Mouse (Mus musculus): ENCODE data around the gene Msrb3. TPM values are rescaled to one million over a fixed set of nuclear protein-coding genes. Genes with fewer than 3 reads are reported as not detected.

The Msrb3 gene
- not detected in 2 replicates for total RNA-seq (2012; rRNA removed)
- total RNA-seq (2014; rRNA removed), result not detected in 2 replicates
- not detected in 2 replicates for polyA plus RNA-seq (2012; ENCODE audit: insufficient read length, low read depth)

DNA sequence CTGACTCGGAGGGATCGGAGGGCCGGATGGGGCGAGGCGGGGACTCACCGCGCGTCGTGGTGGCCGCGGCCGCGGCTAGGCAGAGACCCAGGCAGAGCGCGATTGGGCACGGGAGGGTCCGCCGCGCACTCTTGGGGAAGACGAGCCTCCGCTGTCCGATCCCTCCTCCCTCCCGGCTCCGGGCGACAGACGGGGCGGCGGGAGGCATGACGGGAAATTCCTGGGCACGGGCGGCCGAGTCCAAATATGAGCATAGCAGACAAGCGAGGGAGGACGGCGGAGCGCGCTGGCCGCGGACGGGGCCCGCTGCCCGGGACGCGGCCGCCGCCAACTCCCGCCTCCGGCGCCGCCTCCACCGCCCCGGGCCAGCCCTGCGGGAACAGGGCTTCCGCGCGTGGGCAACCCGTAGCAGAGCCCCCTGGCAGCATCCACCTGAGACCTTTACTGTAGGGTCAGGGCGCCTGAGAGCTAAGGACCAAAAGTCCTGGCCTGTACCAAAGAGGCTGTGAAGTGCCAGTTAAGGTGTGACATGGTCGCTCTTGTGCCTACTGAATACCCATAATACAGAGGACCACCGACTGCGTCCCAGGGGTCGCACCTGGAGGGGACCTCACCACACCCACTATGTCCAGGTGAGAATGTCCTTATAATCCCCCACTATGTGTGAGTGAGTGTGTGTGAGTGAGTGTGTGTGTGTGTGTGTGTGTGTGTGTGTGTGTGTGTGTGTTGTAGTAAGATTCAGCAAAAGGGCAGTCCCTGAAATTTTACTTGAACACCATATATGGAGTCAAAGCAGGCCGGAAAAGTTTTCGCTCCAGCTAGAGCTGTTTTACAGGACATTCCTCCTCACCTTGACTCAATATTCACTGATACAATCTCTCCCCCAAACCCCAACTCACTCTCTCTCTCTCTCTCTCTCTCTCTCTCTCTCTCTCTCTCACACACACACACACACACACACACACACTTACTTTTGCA is at the start of gene Msrb3:
Msrb3 (minus strand) TSS at position 317 of the 978 bp plus-strand sequence.
- Histone ChIP-seq H3K36me3 (replicated peaks in 1 of 2; ENCODE audit: control insufficient read depth in 1 of 2, insufficient read depth in 1 of 2, low read length in 1 of 2) (no peaks in the 10 kb centered on the region), H3K4me2 (ENCODE audit: insufficient read depth, low read depth, poor library complexity, severe bottlenecking) (no peak within 1 kb of the TSS), H3K4me1 (ENCODE audit: control insufficient read depth in 1 of 2, insufficient read depth in 2 of 2) (no peaks in the 10 kb centered on the region), H3K27ac (ENCODE audit: insufficient read depth, low read depth) (no peak within 1 kb of the TSS), H3K27me3 (replicated peaks) (no peaks in the 10 kb centered on the region), H3K79me2 (replicated peaks; ENCODE audit: control insufficient read depth, extremely low read depth, insufficient read depth, poor library complexity, severe bottlenecking) (no peaks in the 10 kb centered on the region), H3K4me3 (replicated peaks in 1 of 3; ENCODE audit: low read depth in 2 of 3, low read length in 2 of 3, poor library complexity in 1 of 3) (no peak within 1 kb of the TSS), H3K9ac (ENCODE audit: insufficient read depth, low read depth) (no peak within 1 kb of the TSS), H3K9me3 (replicated peaks; ENCODE audit: low read length) (peaks cover 7% of the 10 kb centered on the region)
- DNase-seq (ENCODE audit: extremely low read depth), result no peak
- dilution Hi-C loops (cut with MboI; ENCODE audit: extremely low pct_ligation_motif_present, extremely low pct_unique_long_range_greater_than_20kb, low sequenced_read_pairs), result no loop called here
- TF ChIP-seq POLR2AphosphoS2 (IDR thresholded peaks at IDR 0.05; ENCODE audit: low read depth, low read length) (no peak), BHLHE40 (IDR thresholded peaks at IDR 0.05; ENCODE audit: low read depth, low read length) (no peak), RAD21 (IDR thresholded peaks at IDR 0.05; ENCODE audit: low read depth, low read length) (no peak), POLR2A (IDR thresholded peaks at IDR 0.05; ENCODE audit: low read depth, low read length) (no peak), TCF12 (IDR thresholded peaks at IDR 0.05; ENCODE audit: low read depth, low read length) (no peak), USF2 (conservative IDR thresholded peaks at IDR 0.05; ENCODE audit: low read depth, low read length) (no peak), MAFK (IDR thresholded peaks at IDR 0.05; ENCODE audit: insufficient replicate concordance, low read length) (no peak), MXI1 (IDR thresholded peaks at IDR 0.05; ENCODE audit: low read depth, low read length) (no peak)
- in situ Hi-C loops (cut with MboI; ENCODE audit: low pct_ligation_motif_present, low pct_unique_long_range_greater_than_20kb, low sequenced_read_pairs), result no loop called here

DNA sequence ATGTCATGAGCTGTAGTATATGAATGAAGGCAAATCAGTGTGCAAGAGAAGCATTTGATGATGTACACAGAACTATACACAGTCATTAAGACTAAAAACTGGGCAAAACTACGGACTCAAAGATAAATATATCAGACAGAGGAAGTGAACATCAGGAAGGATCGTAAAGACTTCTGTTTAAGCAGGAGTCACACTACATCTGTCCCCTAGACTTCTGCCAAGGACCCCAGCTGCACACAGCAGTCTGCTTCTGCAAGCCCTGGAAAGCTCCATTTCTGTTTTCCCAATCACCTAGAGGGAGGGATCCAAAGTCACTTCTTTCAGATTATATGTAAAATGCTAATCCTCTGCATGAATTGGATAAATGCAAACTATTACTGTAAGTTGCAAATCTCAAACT is 49.6 kb upstream of the Msrb3 start:
- in situ Hi-C loops (cut with MboI; ENCODE audit: low pct_ligation_motif_present, low pct_unique_long_range_greater_than_20kb, low sequenced_read_pairs), result no loop called here
- dilution Hi-C loops (cut with MboI; ENCODE audit: extremely low pct_ligation_motif_present, extremely low pct_unique_long_range_greater_than_20kb, low sequenced_read_pairs), result no loop called here
- no peak overlapping the region for H3K9ac ChIP-seq (ENCODE audit: insufficient read depth, low read depth)
- H3K79me2 ChIP-seq (replicated peaks; ENCODE audit: control insufficient read depth, extremely low read depth, insufficient read depth, poor library complexity, severe bottlenecking), result peaks cover 8% of the 10 kb centered on the region
- H3K27me3 ChIP-seq (replicated peaks), result no peaks in the 10 kb centered on the region
- no peak overlapping the region for H3K27ac ChIP-seq (ENCODE audit: insufficient read depth, low read depth)
- H3K36me3 ChIP-seq (replicated peaks in 1 of 2; ENCODE audit: control insufficient read depth in 1 of 2, insufficient read depth in 1 of 2, low read length in 1 of 2), result peaks cover 12 to 37% of the 10 kb centered on the region in 2 experiments
- TF ChIP-seq RAD21 (IDR thresholded peaks at IDR 0.05; ENCODE audit: low read depth, low read length) (no peak), HCFC1 (IDR thresholded peaks at IDR 0.05; ENCODE audit: low read depth, low read length) (no peak), CHD2 (IDR thresholded peaks at IDR 0.05; ENCODE audit: low read length) (no peak), MEF2A (IDR thresholded peaks at IDR 0.05; ENCODE audit: borderline replicate concordance, low read depth, low read length) (no peak)
- no peak overlapping the region for H3K4me3 ChIP-seq (replicated peaks in 1 of 3; ENCODE audit: low read depth in 2 of 3, low read length in 2 of 3, poor library complexity in 1 of 3)
- peaks cover 0 to 9% of the 10 kb centered on the region in 2 experiments; a peak in 2 of 4 replicates for H3K4me1 ChIP-seq (ENCODE audit: control insufficient read depth in 1 of 2, insufficient read depth in 2 of 2)
- no peak overlapping the region for H3K4me2 ChIP-seq (ENCODE audit: insufficient read depth, low read depth, poor library complexity, severe bottlenecking)
- no peak for DNase-seq (ENCODE audit: extremely low read depth)
- no peaks in the 10 kb centered on the region for H3K9me3 ChIP-seq (replicated peaks; ENCODE audit: low read length)

DNA sequence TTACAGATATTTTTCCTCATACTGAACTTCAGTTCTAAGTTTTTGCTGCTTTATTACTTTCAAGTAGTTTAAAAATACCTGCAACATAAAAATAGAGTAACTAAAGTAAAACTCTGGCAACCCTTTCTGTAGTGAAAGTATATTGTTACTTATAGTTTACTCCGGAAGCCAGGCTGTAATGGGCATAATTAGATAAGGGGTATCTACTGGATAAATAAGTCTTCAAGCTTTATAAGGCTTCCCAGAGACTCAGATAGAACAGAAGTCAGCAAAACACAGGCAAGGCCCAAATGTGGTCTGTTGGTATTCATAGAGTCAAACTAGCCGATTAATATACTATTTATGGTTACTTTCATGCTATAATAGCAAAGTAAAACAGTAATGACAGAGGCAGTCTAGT is 48.9 kb upstream of the Msrb3 start:
- H3K27me3 ChIP-seq (replicated peaks), result no peaks in the 10 kb centered on the region
- dilution Hi-C loops (cut with MboI; ENCODE audit: extremely low pct_ligation_motif_present, extremely low pct_unique_long_range_greater_than_20kb, low sequenced_read_pairs) (no loop called here), in situ Hi-C loops (cut with MboI; ENCODE audit: low pct_ligation_motif_present, low pct_unique_long_range_greater_than_20kb, low sequenced_read_pairs) (no loop called here)
- DNase-seq (ENCODE audit: extremely low read depth), result no peak
- peaks cover 4% of the 10 kb centered on the region for H3K79me2 ChIP-seq (replicated peaks; ENCODE audit: control insufficient read depth, extremely low read depth, insufficient read depth, poor library complexity, severe bottlenecking)
- peaks cover 0 to 3% of the 10 kb centered on the region in 2 experiments; a peak in 1 of 4 replicates for H3K4me1 ChIP-seq (ENCODE audit: control insufficient read depth in 1 of 2, insufficient read depth in 2 of 2)
- peaks cover 12 to 37% of the 10 kb centered on the region in 2 experiments for H3K36me3 ChIP-seq (replicated peaks in 1 of 2; ENCODE audit: control insufficient read depth in 1 of 2, insufficient read depth in 1 of 2, low read length in 1 of 2)
- TF ChIP-seq NRF1 (IDR thresholded peaks at IDR 0.05; ENCODE audit: low read depth, low read length), result no peak
- no peak for TF ChIP-seq MAFK (IDR thresholded peaks at IDR 0.05; ENCODE audit: insufficient replicate concordance, low read length)
- no peak for TF ChIP-seq SIN3A (IDR thresholded peaks at IDR 0.05; ENCODE audit: low read length)
- no peak for TF ChIP-seq HCFC1 (IDR thresholded peaks at IDR 0.05; ENCODE audit: low read depth, low read length)
- TF ChIP-seq NELFE (IDR thresholded peaks at IDR 0.05; ENCODE audit: low read depth, low read length), result no peak
- TF ChIP-seq CHD2 (IDR thresholded peaks at IDR 0.05; ENCODE audit: low read length), result no peak
- TF ChIP-seq GABPA (IDR thresholded peaks at IDR 0.05; ENCODE audit: insufficient replicate concordance, low read depth, low read length), result no peak
- no peak for TF ChIP-seq ZC3H11A (IDR thresholded peaks at IDR 0.05; ENCODE audit: low read depth, low read length)
- TF ChIP-seq UBTF (IDR thresholded peaks at IDR 0.05; ENCODE audit: low read depth, low read length), result no peak
- TF ChIP-seq USF1 (IDR thresholded peaks at IDR 0.05; ENCODE audit: low read depth, low read length), result no peak
- no peak for TF ChIP-seq CHD1 (IDR thresholded peaks at IDR 0.05; ENCODE audit: low read depth, low read length)
- no peak for TF ChIP-seq IRF4 (IDR thresholded peaks at IDR 0.05; ENCODE audit: low read depth, low read length)
- no peak for TF ChIP-seq KAT2A (IDR thresholded peaks at IDR 0.05; ENCODE audit: insufficient replicate concordance, low read length)
- H3K9ac ChIP-seq (ENCODE audit: insufficient read depth, low read depth), result no peak overlapping the region
- no peak overlapping the region for H3K4me3 ChIP-seq (replicated peaks in 1 of 3; ENCODE audit: low read depth in 2 of 3, low read length in 2 of 3, poor library complexity in 1 of 3)
- H3K9me3 ChIP-seq (replicated peaks; ENCODE audit: low read length), result no peaks in the 10 kb centered on the region
- no peak overlapping the region for H3K4me2 ChIP-seq (ENCODE audit: insufficient read depth, low read depth, poor library complexity, severe bottlenecking)
- no peak overlapping the region for H3K27ac ChIP-seq (ENCODE audit: insufficient read depth, low read depth)
